Mouse (Mus musculus) intestine, postnatal 0 days (tissue): ENCODE data around the gene Snx3. TPM values are rescaled to one million over a fixed set of nuclear protein-coding genes. Genes with fewer than 3 reads are reported as not detected.

ENCODE experiments used
- ATAC-seq: fragments of 200-750 bp; cut with Nextera tagmentation; 2 replicates; pipeline ENCODE4 v1.8.0; 2017; ENCODE audit warnings: mild to moderate bottlenecking, moderate TSS enrichment, moderate library complexity
- H3K27ac ChIP-seq: fragments of 300-500 bp; sonication (generic); 2 replicates; pipeline ENCODE4 v1.5.1; 2014; ENCODE audit warnings: mild to moderate bottlenecking, low read depth, low read length, moderate library complexity
- H3K27me3 ChIP-seq: fragments of 300-500 bp; sonication (generic); replicated peaks from 2 replicates; pipeline ENCODE4 v1.6.1; 2014; ENCODE audit warnings: low read length, mixed read lengths; ENCODE audit not compliant: control insufficient read depth, insufficient read depth
- H3K36me3 ChIP-seq: fragments of 300-500 bp; sonication (generic); 2 replicates; pipeline ENCODE4 v1.6.1; 2014; ENCODE audit warnings: mild to moderate bottlenecking, moderate library complexity; ENCODE audit not compliant: control insufficient read depth, insufficient read depth
- H3K4me1 ChIP-seq: fragments of 300-500 bp; sonication (generic); replicated peaks from 2 replicates; pipeline ENCODE4 v1.6.1; 2014; ENCODE audit warnings: antibody characterized with exemption, low read length, mixed read lengths; ENCODE audit not compliant: control insufficient read depth, insufficient read depth
- H3K4me2 ChIP-seq: fragments of 300-500 bp; sonication (generic); replicated peaks from 2 replicates; pipeline ENCODE4 v1.6.1; 2014; ENCODE audit warnings: low read depth, mild to moderate bottlenecking, moderate library complexity
- H3K4me3 ChIP-seq: fragments of 300-500 bp; sonication (generic); 2 replicates; pipeline ENCODE4 v1.5.1; 2014; ENCODE audit warnings: low read depth, low read length
- H3K9ac ChIP-seq: fragments of 300-500 bp; sonication (generic); 2 replicates; pipeline ENCODE4 v1.6.1; 2014; ENCODE audit warnings: mild to moderate bottlenecking, low read depth, low read length
- H3K9me3 ChIP-seq: fragments of 300-500 bp; sonication (generic); 2 replicates; pipeline ENCODE4 v1.6.1; 2016; ENCODE audit warnings: mixed run types; ENCODE audit not compliant: control insufficient read depth
- CTCF ChIP-seq: sonication (generic); IDR thresholded peaks from 2 replicates; pipeline ENCODE4 v1.5.1; 2016; ENCODE audit warnings: low read depth, mild to moderate bottlenecking, control low read depth, antibody characterized with exemption, moderate library complexity
- whole genome bisulfite sequencing: fragments of 180-500 bp; shearing (Covaris S2); extraction: QIAGEN DNeasy Blood & Tissue Kit; methylation state at CpG from one replicate; pipeline ENCODE4 v1.1.7; 2014; 5-methylcytosine and 5-hydroxymethylcytosine counted together
- polyA plus RNA-seq: library from polyadenylated mRNA; unstranded; fragments of >200 nt; fragmentation: Nextera tagmentation; extraction: Ambion mirVana; gene quantifications from 2 replicates; pipeline ENCODE4 v1.2.1, GENCODE M21; 2015

Snx3 gene
- polyA plus RNA-seq, 1 experiment from 2014 or later, result 615 TPM

- 44% methylated on average over 5 of the region's 5 CpGs for WGBS
- H3K4me2 ChIP-seq, result no peak overlapping the region
- H3K9me3 ChIP-seq, result no peaks in the 10 kb centered on the region
- no peak overlapping the region for H3K4me3 ChIP-seq
- no peak for TF ChIP-seq CTCF
- 0 out of 2 replicates have a peak, but pooled peaks cover 4% of the 10 kb centered on the region for H3K4me1 ChIP-seq
- 0 out of 2 replicates have a peak, but pooled peaks have one; percentile 22 for ATAC-seq
- no peaks in the 10 kb centered on the region for H3K27me3 ChIP-seq
- H3K36me3 ChIP-seq, result peaks cover 13% of the 10 kb centered on the region
- no peak overlapping the region for H3K9ac ChIP-seq
- H3K27ac ChIP-seq, result no peak overlapping the region
These were observed 19.6 kb downstream of the Snx3 start for GRCm38 (mm10) chr10:42521315-42521981.

DNA sequence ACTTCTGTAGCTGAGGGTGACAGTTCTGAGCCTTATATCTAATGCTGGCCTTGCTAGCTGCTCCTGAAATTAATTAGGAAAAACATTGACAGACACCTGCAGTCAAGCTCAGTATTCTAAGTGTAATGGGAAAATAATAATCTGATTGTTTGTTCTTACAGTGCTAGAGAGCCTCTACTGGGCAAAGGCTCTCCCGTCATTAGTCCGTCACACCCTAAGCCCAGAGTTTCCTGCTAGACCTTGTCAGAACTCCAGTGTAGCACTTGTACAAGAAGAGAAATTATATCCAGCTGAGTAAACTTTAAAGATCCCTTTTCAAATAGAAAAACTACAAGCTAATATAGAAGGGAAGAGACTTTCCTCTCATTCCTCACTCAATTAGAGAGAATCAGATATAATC, 21.1 kb downstream of the Snx3 start:
- no peak overlapping the region for H3K4me3 ChIP-seq
- H3K36me3 ChIP-seq, result peaks cover 22% of the 10 kb centered on the region
- H3K4me2 ChIP-seq, result no peak overlapping the region
- no peak overlapping the region for H3K9ac ChIP-seq
- peak; percentile 45 for TF ChIP-seq CTCF
- no peak overlapping the region for H3K27ac ChIP-seq
- 0 out of 2 replicates have a peak, but pooled peaks cover 4% of the 10 kb centered on the region for H3K4me1 ChIP-seq
- 37% methylated on average over 2 of the region's 2 CpGs for WGBS
- H3K9me3 ChIP-seq, result no peaks in the 10 kb centered on the region
- H3K27me3 ChIP-seq, result no peaks in the 10 kb centered on the region
- ATAC-seq, result no peak

- Histone ChIP-seq H3K27me3 (no peaks in the 10 kb centered on the region), H3K4me1 (0 out of 2 replicates have a peak, but pooled peaks cover 4% of the 10 kb centered on the region), H3K27ac (no peak overlapping the region), H3K36me3 (peaks cover 29% of the 10 kb centered on the region), H3K9me3 (no peaks in the 10 kb centered on the region), H3K4me2 (no peak overlapping the region), H3K4me3 (no peak overlapping the region), H3K9ac (no peak overlapping the region)
- TF ChIP-seq CTCF, result no peak
- ATAC-seq, result no peak
- 77% methylated on average over 11 of the region's 11 CpGs for WGBS
These were observed 21.8 kb downstream of the Snx3 start for GRCm38 (mm10) chr10:42523556-42524162.

- H3K4me2 ChIP-seq, result no peak overlapping the region
- H3K27me3 ChIP-seq, result no peaks in the 10 kb centered on the region
- H3K9me3 ChIP-seq, result no peaks in the 10 kb centered on the region
- WGBS, result 93% methylated on average over 3 of the region's 3 CpGs
- H3K4me3 ChIP-seq, result no peak overlapping the region
- H3K36me3 ChIP-seq, result peaks cover 40% of the 10 kb centered on the region
- ATAC-seq, result no peak
- no peak overlapping the region for H3K27ac ChIP-seq
- TF ChIP-seq CTCF, result no peak
- 0 out of 2 replicates have a peak, but pooled peaks cover 1% of the 10 kb centered on the region for H3K4me1 ChIP-seq
- H3K9ac ChIP-seq, result no peak overlapping the region
These were observed 23.9 kb downstream of the Snx3 start for GRCm38 (mm10) chr10:42525682-42526081.

DNA sequence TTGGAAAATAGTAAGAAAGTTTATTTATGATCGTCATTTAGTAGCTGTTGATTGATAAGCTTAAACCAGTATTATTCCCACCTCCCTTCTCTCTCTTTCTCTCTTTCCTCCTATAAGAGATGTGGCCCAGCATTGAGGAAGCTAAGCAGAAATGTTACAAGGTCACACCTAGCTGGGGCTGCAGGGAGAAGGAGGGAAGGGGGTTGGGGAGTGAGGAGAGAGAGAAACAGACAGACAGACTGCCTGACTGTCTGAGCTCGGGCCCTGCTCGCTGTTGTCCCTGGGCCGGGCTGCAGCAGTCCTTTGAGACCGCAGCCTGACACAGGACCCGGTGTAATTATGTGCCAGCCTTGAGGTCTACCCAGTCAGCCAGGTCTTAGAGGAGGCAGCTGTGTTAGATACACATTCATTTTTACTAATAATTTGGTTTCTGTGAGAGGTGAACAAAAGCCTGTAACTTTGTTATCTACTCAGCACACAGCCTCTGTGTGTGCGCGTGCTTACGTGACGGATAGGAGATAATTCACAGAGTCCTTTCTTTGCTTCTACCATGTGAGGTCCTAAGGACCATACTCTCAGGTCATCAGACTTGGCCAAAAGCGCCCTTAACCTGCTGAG, 32.1 kb downstream of the Snx3 start:
- Histone ChIP-seq H3K36me3 (peaks cover 45% of the 10 kb centered on the region), H3K4me3 (no peak overlapping the region), H3K27ac (no peak overlapping the region), H3K9ac (no peak overlapping the region), H3K4me2 (no peak overlapping the region), H3K4me1 (no peaks in the 10 kb centered on the region), H3K27me3 (no peaks in the 10 kb centered on the region), H3K9me3 (no peaks in the 10 kb centered on the region)
- TF ChIP-seq CTCF, result no peak
- no peak for ATAC-seq
- WGBS, result 83% methylated on average over 11 of the region's 11 CpGs

DNA sequence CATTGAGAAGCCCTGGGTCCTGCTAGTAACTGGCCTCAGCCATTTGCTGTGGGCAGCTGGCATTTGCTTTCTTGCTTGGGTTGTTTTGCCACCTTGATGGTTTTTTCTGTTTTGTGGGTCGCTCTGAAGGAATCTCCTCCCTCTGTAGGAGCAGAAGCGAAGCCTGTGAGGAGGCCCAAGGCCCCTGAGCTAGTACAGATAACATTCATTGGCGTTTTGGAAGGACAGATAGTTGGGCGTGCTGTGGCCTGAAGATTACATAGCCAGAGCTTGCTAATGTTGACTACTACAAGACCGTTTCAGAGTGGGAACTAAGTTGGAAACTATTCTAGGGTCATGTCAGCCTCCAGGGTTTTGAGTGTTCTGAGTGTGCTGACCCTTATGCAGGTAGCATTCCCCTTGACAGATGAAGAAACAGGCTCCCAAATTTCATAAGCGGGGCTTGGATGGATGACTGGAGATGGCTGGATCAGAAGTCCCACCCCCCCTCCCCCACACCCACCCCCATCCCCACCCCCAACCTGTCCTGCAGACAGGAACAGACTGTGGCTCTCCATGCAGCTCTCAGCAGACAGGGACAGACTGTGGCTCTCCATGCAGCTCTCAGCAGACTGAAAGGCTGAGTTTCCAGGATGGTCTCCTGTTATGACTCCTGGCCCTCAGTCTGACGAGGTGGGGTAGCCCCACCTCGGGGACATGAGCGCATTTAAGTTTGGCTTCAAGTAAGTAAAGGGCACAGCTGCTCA, 35.9 kb downstream of the Snx3 start:
- Histone ChIP-seq H3K4me2 (no peak overlapping the region), H3K27ac (no peak overlapping the region), H3K27me3 (no peaks in the 10 kb centered on the region), H3K4me3 (no peak overlapping the region), H3K9ac (no peak overlapping the region), H3K9me3 (no peaks in the 10 kb centered on the region), H3K36me3 (peaks cover 29% of the 10 kb centered on the region), H3K4me1 (no peaks in the 10 kb centered on the region)
- 81% methylated on average over 9 of the region's 9 CpGs for WGBS
- no peak for ATAC-seq
- TF ChIP-seq CTCF, result no peak
